Mouse (Mus musculus): ENCODE data around the gene B3glct. TPM values are rescaled to one million over a fixed set of nuclear protein-coding genes. Genes with fewer than 3 reads are reported as not detected.

B3glct gene
- polyA plus RNA-seq (2016; fragmentation: Nextera tagmentation; extraction: Ambion mirVana) = 11.9 and 14.9 TPM in 2 replicates

DNA sequence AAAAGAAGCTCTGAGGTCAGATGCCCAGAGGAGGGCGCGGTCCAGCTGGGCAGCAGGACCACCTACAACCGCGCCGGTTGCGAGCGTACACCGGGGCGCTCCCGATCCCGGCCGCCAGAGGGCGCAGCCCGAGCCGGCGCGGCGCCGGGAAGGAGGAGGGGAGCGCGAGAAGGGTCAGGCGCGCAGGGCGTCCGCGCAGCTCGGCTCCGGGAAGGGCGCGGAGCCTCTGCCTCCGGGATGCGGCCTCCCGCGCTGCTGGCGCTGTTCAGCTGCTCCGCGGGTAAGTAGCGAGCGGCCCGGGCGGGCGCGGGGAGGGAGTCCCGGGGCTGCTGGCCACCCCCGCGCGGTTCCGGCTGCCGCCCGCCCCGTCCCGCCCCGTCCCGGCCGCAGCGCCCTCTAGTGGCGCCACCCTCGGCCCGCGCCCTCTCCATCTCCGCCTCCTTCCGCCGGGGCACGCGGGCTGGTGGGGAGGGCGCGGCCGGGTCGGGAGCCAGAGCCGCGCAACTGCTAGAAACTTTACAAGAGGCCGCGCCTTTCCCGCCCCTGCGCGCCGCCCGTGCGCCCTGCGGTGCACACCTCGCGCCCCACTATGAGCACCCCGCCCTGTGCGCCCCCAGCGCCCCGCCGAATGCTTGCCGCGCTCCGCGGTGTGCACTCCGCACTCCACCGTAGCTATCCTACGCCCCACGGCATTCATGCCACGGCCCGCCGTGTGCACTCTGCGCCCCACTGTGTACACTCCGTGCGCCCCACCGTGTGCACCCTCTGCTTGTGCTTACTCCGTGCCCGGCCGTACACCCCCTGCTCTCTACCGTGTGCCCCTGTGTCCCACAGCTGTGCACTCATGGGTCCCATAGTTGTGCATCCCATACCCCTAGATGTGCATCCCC is at the start of gene B3glct:
Gene B3glct (plus strand): TSS at position 131 of the 890 bp plus-strand sequence.
- under 1% methylated on average over 106 of the region's 106 CpGs for WGBS
- DNase-seq (ENCODE audit: low spot score) = peak; percentile 88
- H3K36me3 ChIP-seq = no peaks in the 10 kb centered on the region
- H3K27me3 ChIP-seq (ENCODE audit: insufficient read depth, poor library complexity, severe bottlenecking) = 0 out of 2 replicates have a peak, but pooled peaks cover 3% of the 10 kb centered on the region
- H3K4me3 ChIP-seq = peak within 1 kb of the TSS; percentile 79
- H3K9me3 ChIP-seq = no peaks in the 10 kb centered on the region
- peak within 1 kb of the TSS; percentile 98 for H3K27ac ChIP-seq
- H3K4me1 ChIP-seq (replicated peaks) = peaks cover 13% of the 10 kb centered on the region

- Histone ChIP-seq H3K4me3 (peak overlapping the region; percentile 76), H3K27me3 (ENCODE audit: insufficient read depth, poor library complexity, severe bottlenecking) (no peaks in the 10 kb centered on the region), H3K36me3 (peaks cover 50% of the 10 kb centered on the region), H3K4me1 (replicated peaks) (peaks cover 31% of the 10 kb centered on the region), H3K27ac (peak overlapping the region; percentile 92; the same call in 1 of the 2 replicates), H3K9me3 (no peaks in the 10 kb centered on the region)
- no peak for DNase-seq (ENCODE audit: low spot score)
- WGBS = 81% methylated on average over 11 of the region's 11 CpGs
Observed at GRCm38 (mm10) chr5:149634409-149635035, 43.5 kb upstream of the B3glct start.

- H3K27me3 ChIP-seq (ENCODE audit: insufficient read depth, poor library complexity, severe bottlenecking) = no peaks in the 10 kb centered on the region
- H3K36me3 ChIP-seq = peaks cover 40% of the 10 kb centered on the region
- DNase-seq (ENCODE audit: low spot score) = no peak
- WGBS = 1% methylated on average over 24 of the region's 24 CpGs
- peak overlapping the region; percentile 92 for H3K27ac ChIP-seq
- H3K4me1 ChIP-seq (replicated peaks) = peaks cover 31% of the 10 kb centered on the region
- no peaks in the 10 kb centered on the region for H3K9me3 ChIP-seq
- peak overlapping the region; percentile 76 for H3K4me3 ChIP-seq
Observed at GRCm38 (mm10) chr5:149635556-149635955, 42.5 kb upstream of the B3glct start.

- peak; percentile 99 for DNase-seq (ENCODE audit: low spot score)
- under 1% methylated on average over 60 of the region's 60 CpGs for WGBS
- Histone ChIP-seq H3K27me3 (ENCODE audit: insufficient read depth, poor library complexity, severe bottlenecking) (no peaks in the 10 kb centered on the region), H3K9me3 (no peaks in the 10 kb centered on the region), H3K4me3 (peak within 1 kb of the TSS; percentile 76), H3K27ac (peak within 1 kb of the TSS; percentile 92), H3K4me1 (replicated peaks) (peaks cover 31% of the 10 kb centered on the region), H3K36me3 (peaks cover 32% of the 10 kb centered on the region)
Observed at GRCm38 (mm10) chr5:149636075-149636920, 41.7 kb upstream of the B3glct start, which contains the start of gene Hsph1. TSS of gene Hsph1 (minus strand) at chr5:149636376.

- Histone ChIP-seq H3K9me3 (no peaks in the 10 kb centered on the region), H3K27me3 (ENCODE audit: insufficient read depth, poor library complexity, severe bottlenecking) (no peaks in the 10 kb centered on the region), H3K4me3 (peak overlapping the region; percentile 76), H3K36me3 (peaks cover 22% of the 10 kb centered on the region), H3K27ac (peak overlapping the region; percentile 92), H3K4me1 (replicated peaks) (peaks cover 33% of the 10 kb centered on the region)
- DNase-seq (ENCODE audit: low spot score) = no peak
- 70% methylated on average over 8 of the region's 8 CpGs for WGBS
Observed at GRCm38 (mm10) chr5:149637306-149637705, 40.7 kb upstream of the B3glct start.

DNA sequence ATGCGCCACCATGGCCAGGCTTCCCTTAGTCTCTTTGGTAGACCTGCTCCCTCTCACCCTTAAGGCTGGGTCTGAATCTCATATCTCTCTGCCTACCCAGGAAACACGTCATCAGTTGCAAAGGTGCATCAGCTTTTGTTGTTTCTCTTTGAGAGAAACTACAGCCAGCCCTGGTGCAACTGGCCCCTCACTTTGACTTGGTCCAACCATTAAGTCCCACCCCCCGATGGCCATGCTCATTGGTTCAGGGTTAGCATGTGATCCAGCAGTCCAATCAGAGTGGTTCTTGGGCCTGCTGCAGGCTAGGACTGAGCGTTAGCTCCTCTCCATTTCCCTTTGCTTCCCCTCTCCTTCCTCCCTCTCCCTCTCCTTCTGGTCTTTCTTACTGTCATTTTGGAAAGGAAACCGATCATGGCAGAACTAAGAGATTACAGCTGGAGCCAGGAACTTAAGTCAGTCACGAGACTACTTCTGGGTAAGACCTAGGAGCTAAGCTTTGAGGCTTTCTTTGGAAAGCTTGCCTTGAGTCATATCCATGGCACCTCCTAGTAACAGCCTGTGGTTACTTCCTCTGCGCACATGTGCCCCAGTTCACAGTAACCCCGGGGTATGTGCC is 36.6 kb upstream of the B3glct start:
- 92% methylated on average over 8 of the region's 8 CpGs for WGBS
- no peaks in the 10 kb centered on the region for H3K27me3 ChIP-seq (ENCODE audit: insufficient read depth, poor library complexity, severe bottlenecking)
- DNase-seq (ENCODE audit: low spot score) = no peak
- peaks cover 8% of the 10 kb centered on the region for H3K4me1 ChIP-seq (replicated peaks)
- no peak overlapping the region for H3K4me3 ChIP-seq
- H3K27ac ChIP-seq = no peak overlapping the region
- H3K9me3 ChIP-seq = no peaks in the 10 kb centered on the region
- no peaks in the 10 kb centered on the region for H3K36me3 ChIP-seq

GRCm38 (mm10) chr5:149642366-149642765 is 35.7 kb upstream of the B3glct start:
- Histone ChIP-seq H3K27ac (no peak overlapping the region), H3K36me3 (no peaks in the 10 kb centered on the region), H3K4me1 (replicated peaks) (peaks cover 5% of the 10 kb centered on the region), H3K4me3 (no peak overlapping the region), H3K27me3 (ENCODE audit: insufficient read depth, poor library complexity, severe bottlenecking) (no peaks in the 10 kb centered on the region), H3K9me3 (no peaks in the 10 kb centered on the region)
- no peak for DNase-seq (ENCODE audit: low spot score)
- WGBS = 63% methylated on average over 6 of the region's 6 CpGs

GRCm38 (mm10) chr5:149642783-149643509 is 35.1 kb upstream of the B3glct start:
- DNase-seq (ENCODE audit: low spot score) = no peak
- no peak overlapping the region for H3K4me3 ChIP-seq
- H3K9me3 ChIP-seq = no peaks in the 10 kb centered on the region
- no peak overlapping the region for H3K27ac ChIP-seq
- no peaks in the 10 kb centered on the region for H3K36me3 ChIP-seq
- H3K27me3 ChIP-seq (ENCODE audit: insufficient read depth, poor library complexity, severe bottlenecking) = no peaks in the 10 kb centered on the region
- WGBS = 81% methylated on average over 11 of the region's 11 CpGs
- peaks cover 5% of the 10 kb centered on the region; the same call in 1 of the 2 replicates for H3K4me1 ChIP-seq (replicated peaks)

- Histone ChIP-seq H3K27ac (peak overlapping the region; percentile 8; the same call in 1 of the 2 replicates), H3K4me1 (replicated peaks) (peaks cover 8% of the 10 kb centered on the region), H3K4me3 (no peak overlapping the region), H3K27me3 (ENCODE audit: insufficient read depth, poor library complexity, severe bottlenecking) (no peaks in the 10 kb centered on the region), H3K9me3 (no peaks in the 10 kb centered on the region), H3K36me3 (no peaks in the 10 kb centered on the region)
- no peak for DNase-seq (ENCODE audit: low spot score)
- 68% methylated on average over 8 of the region's 8 CpGs for whole genome bisulfite sequencing
Observed at GRCm38 (mm10) chr5:149647367-149648115, 30.5 kb upstream of the B3glct start.

GRCm38 (mm10) chr5:149648196-149648595 is 29.8 kb upstream of the B3glct start:
- Histone ChIP-seq H3K36me3 (no peaks in the 10 kb centered on the region), H3K9me3 (no peaks in the 10 kb centered on the region), H3K4me1 (replicated peaks) (peaks cover 8% of the 10 kb centered on the region), H3K27ac (peak overlapping the region; percentile 8; the same call in 1 of the 2 replicates), H3K27me3 (ENCODE audit: insufficient read depth, poor library complexity, severe bottlenecking) (no peaks in the 10 kb centered on the region), H3K4me3 (no peak overlapping the region)
- DNase-seq (ENCODE audit: low spot score) = no peak
- 78% methylated on average over 4 of the region's 4 CpGs for whole genome bisulfite sequencing

DNA sequence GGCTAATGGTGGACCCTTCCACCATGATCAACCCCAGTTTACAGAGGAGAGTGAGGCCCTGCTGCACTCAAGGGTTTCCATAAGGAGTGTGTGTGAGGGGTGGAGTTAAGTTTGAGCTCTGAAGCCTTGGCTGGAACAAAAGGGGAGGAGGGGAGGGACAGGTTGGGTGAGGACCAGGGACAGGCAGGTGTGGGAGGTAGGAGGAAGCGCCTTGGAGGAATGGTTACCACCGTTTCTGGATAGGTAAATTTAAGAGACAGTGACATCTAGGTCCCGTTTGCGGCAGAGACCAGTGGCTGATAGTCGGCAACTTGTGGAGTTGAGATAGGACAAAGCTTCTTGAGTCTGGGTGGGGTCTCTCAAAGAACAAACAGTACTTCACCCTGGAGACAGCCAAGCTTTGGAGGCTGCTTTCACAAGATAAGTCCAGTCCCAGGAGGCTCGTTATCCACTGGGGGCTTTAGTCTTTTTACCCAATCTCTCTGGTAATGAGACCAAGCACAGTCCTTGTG is 29.1 kb upstream of the B3glct start:
- no peak for DNase-seq (ENCODE audit: low spot score)
- H3K4me3 ChIP-seq = no peak overlapping the region
- H3K4me1 ChIP-seq (replicated peaks) = peaks cover 8% of the 10 kb centered on the region
- H3K9me3 ChIP-seq = no peaks in the 10 kb centered on the region
- WGBS = 73% methylated on average over 6 of the region's 6 CpGs
- no peaks in the 10 kb centered on the region for H3K36me3 ChIP-seq
- H3K27me3 ChIP-seq (ENCODE audit: insufficient read depth, poor library complexity, severe bottlenecking) = no peaks in the 10 kb centered on the region
- H3K27ac ChIP-seq = no peak overlapping the region

Data from hindbrain, embryonic 10.5 days (tissue).